Mouse (Mus musculus): ENCODE measurements around the gene Akt1s1.

DNA sequence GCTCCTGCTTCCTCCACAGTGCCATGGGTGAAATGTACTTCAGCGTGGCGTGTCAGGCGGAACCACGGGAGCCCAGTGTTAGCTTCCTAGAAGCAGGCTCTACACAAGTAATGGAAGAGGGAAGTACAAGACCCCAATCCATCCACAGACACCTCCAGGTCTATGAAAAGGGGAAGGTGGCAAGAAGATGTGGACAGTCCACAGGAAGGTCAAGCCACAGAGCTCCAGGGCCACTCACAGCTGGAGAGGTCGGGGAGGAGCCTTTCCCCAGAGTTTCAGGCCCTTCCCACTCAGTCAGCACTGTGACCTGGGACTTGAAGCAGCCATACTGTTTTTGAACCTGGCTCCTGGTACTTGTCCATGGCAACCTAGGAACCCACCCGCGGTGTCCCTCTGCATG lies 38.2 kb downstream of the Akt1s1 start:
- TF ChIP-seq CTCF (IDR thresholded peaks at IDR 0.05): no peak
- no peak for TF ChIP-seq EP300 (IDR thresholded peaks at IDR 0.05)

Measured in lung, postnatal 0 days (tissue).